Mouse (Mus musculus): Measurements from ENCODE around the gene Prkd1.

GRCm38 (mm10) chr12:50451761-50452160, 197.1 kb downstream of the Prkd1 start:
- no peak for TF ChIP-seq CTCF (conservative IDR thresholded peaks at IDR 0.05; ENCODE audit: low read length)
- no peak for TF ChIP-seq NANOG (IDR thresholded peaks at IDR 0.05; ENCODE audit: borderline replicate concordance, low read length)

Measured in E14TG2a.4 (cell line).